Mouse (Mus musculus): Measurements from ENCODE around the gene Sash1. TPM values are rescaled to one million over a fixed set of nuclear protein-coding genes. Genes with fewer than 3 reads are reported as not detected.

Sash1 gene
- polyA plus RNA-seq, 1 experiment from 2014 or later: 2.6 TPM

DNA sequence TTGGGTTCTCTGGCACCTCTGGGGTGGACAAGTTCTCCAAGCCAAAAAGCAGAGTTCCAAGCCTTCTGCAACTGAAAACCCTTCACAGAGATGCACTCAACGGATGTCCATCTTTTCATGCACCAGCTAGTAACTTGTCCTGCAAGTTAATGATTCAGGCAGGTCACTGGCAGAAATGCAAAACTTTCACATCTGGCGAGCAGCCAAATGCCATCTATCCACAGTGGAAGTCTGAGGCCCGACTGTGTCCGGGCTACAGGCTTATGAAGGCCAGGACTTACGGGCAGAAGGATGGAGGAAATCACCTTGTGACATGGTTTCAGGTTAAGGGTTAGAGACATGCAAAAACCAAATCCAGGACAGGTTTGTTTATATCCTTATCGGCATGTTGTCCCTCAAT, 88.0 kb downstream of the Sash1 start:
- peaks cover 18% of the 10 kb centered on the region for H3K4me1 ChIP-seq (ENCODE audit: control insufficient read depth, insufficient read depth, low read length)
- H3K4me2 ChIP-seq (ENCODE audit: low read depth, low read length): no peak overlapping the region
- H3K9ac ChIP-seq (ENCODE audit: low read length): no peak overlapping the region
- H3K27me3 ChIP-seq (ENCODE audit: control insufficient read depth, insufficient read depth, low read length): no peaks in the 10 kb centered on the region
- H3K36me3 ChIP-seq (ENCODE audit: control insufficient read depth, insufficient read depth): 0 out of 2 replicates have a peak, but pooled peaks cover 4% of the 10 kb centered on the region
- H3K27ac ChIP-seq (ENCODE audit: low read length): no peak overlapping the region
- ATAC-seq (replicated peaks; ENCODE audit: extremely low read depth, insufficient read depth, low FRiP score): no peak
- H3K4me3 ChIP-seq (ENCODE audit: low read length): no peak overlapping the region
- no peaks in the 10 kb centered on the region for H3K9me3 ChIP-seq (replicated peaks; ENCODE audit: control insufficient read depth, low read length)
- WGBS: 46% methylated on average over 6 of the region's 6 CpGs

DNA sequence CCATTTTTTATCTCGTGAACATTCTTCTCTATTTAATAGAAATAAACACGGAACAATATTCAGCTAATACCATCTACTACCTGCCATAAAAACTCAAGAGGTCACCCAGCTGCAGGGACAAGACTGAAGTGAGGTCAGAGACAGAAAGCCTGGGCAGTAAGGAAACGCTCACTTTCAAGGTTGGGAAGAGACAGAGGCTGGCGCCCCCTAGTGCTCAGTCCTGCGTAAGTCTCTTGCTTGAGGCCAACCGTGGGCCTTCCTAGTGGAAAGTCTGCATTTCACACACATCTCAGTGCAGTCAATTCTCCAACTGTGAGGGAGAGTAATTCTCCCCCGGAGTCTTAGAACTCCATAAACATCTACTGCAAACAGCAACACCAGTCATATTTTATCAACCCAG, 90.5 kb downstream of the Sash1 start:
- Histone ChIP-seq H3K27ac (ENCODE audit: low read length) (no peak overlapping the region), H3K36me3 (ENCODE audit: control insufficient read depth, insufficient read depth) (0 out of 2 replicates have a peak, but pooled peaks cover 4% of the 10 kb centered on the region), H3K9ac (ENCODE audit: low read length) (no peak overlapping the region), H3K9me3 (replicated peaks; ENCODE audit: control insufficient read depth, low read length) (no peaks in the 10 kb centered on the region), H3K4me3 (ENCODE audit: low read length) (no peak overlapping the region), H3K27me3 (ENCODE audit: control insufficient read depth, insufficient read depth, low read length) (no peaks in the 10 kb centered on the region), H3K4me1 (ENCODE audit: control insufficient read depth, insufficient read depth, low read length) (no peaks in the 10 kb centered on the region; the same call in 1 of the 2 replicates), H3K4me2 (ENCODE audit: low read depth, low read length) (no peak overlapping the region)
- 35% methylated on average over 7 of the region's 7 CpGs for WGBS
- ATAC-seq (replicated peaks; ENCODE audit: extremely low read depth, insufficient read depth, low FRiP score): no peak

DNA sequence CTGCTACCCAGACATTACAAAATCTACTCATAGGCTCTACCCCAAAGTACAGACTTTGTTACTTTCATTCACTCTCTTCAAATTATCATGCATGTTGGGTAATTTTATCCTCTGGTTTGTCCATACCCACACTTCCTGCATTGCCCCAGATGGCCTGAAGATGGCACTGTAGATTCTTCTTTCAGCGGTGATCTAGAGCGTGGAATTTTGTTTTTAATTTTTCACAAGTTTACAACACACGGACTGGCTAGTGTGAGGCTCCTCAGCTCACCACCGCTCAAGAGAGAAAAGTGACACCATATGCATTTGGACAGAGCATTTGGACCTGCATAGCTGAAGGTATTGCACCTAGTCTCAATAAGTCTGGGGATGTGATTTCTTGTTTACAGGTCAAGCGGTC, 93.5 kb downstream of the Sash1 start:
- H3K4me3 ChIP-seq (ENCODE audit: low read length): no peak overlapping the region
- 57% methylated on average over 5 of the region's 5 CpGs for WGBS
- H3K4me1 ChIP-seq (ENCODE audit: control insufficient read depth, insufficient read depth, low read length): no peaks in the 10 kb centered on the region
- no peaks in the 10 kb centered on the region for H3K27me3 ChIP-seq (ENCODE audit: control insufficient read depth, insufficient read depth, low read length)
- H3K36me3 ChIP-seq (ENCODE audit: control insufficient read depth, insufficient read depth): no peaks in the 10 kb centered on the region
- H3K9me3 ChIP-seq (replicated peaks; ENCODE audit: control insufficient read depth, low read length): no peaks in the 10 kb centered on the region
- no peak overlapping the region for H3K27ac ChIP-seq (ENCODE audit: low read length)
- ATAC-seq (replicated peaks; ENCODE audit: extremely low read depth, insufficient read depth, low FRiP score): peak; percentile 6; the same call in 1 of the 2 replicates
- no peak overlapping the region for H3K4me2 ChIP-seq (ENCODE audit: low read depth, low read length)
- H3K9ac ChIP-seq (ENCODE audit: low read length): no peak overlapping the region

DNA sequence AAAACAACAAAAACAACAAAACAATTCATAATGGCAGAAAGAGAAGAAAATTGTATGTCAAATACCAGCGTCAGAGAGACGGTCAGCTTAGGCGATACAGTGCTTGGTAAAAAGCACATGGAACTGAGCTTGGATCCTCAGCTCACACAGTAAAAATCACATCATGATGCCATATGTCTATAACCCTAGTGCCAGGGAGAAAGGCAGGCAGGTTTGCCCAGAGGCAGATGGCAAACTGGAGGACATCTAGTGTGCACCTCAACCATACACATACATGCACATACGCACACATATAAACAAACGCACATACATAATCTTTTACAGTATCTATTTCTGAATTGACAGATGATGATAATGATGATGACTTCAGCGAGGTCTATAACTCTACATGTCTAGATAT, 96.8 kb downstream of the Sash1 start:
- Histone ChIP-seq H3K9me3 (replicated peaks; ENCODE audit: control insufficient read depth, low read length) (no peaks in the 10 kb centered on the region), H3K36me3 (ENCODE audit: control insufficient read depth, insufficient read depth) (no peaks in the 10 kb centered on the region), H3K4me2 (ENCODE audit: low read depth, low read length) (no peak overlapping the region), H3K27me3 (ENCODE audit: control insufficient read depth, insufficient read depth, low read length) (no peaks in the 10 kb centered on the region), H3K9ac (ENCODE audit: low read length) (no peak overlapping the region), H3K4me3 (ENCODE audit: low read length) (no peak overlapping the region), H3K27ac (ENCODE audit: low read length) (no peak overlapping the region), H3K4me1 (ENCODE audit: control insufficient read depth, insufficient read depth, low read length) (peaks cover 7% of the 10 kb centered on the region; the same call in 1 of the 2 replicates)
- 93% methylated on average over 6 of the region's 6 CpGs for WGBS
- no peak for ATAC-seq (replicated peaks; ENCODE audit: extremely low read depth, insufficient read depth, low FRiP score)

DNA sequence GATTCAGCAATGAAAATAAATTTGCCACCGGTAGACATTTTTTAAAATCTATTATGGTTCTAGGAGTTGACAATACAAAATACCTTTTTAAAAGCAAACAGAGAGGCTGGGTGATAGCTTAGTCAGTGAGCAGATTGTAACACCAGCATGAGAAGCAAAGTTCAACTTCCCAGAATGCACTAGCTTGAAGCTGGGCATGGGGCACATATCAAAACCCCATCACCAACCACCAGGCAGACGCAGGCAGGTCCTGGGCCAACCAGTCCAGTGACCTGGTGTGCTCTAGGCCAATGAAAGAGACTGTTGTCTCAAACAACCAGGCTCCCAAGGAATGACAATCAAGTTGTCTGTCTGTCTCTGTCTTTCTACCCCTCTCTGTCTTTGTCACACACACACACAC, 98.6 kb downstream of the Sash1 start:
- no peak overlapping the region for H3K27ac ChIP-seq (ENCODE audit: low read length)
- no peak overlapping the region for H3K4me2 ChIP-seq (ENCODE audit: low read depth, low read length)
- no peaks in the 10 kb centered on the region for H3K36me3 ChIP-seq (ENCODE audit: control insufficient read depth, insufficient read depth)
- H3K27me3 ChIP-seq (ENCODE audit: control insufficient read depth, insufficient read depth, low read length): no peaks in the 10 kb centered on the region
- peaks cover 7% of the 10 kb centered on the region; the same call in 1 of the 2 replicates for H3K4me1 ChIP-seq (ENCODE audit: control insufficient read depth, insufficient read depth, low read length)
- no peak overlapping the region for H3K4me3 ChIP-seq (ENCODE audit: low read length)
- WGBS: 77% methylated on average over 2 of the region's 2 CpGs
- H3K9me3 ChIP-seq (replicated peaks; ENCODE audit: control insufficient read depth, low read length): no peaks in the 10 kb centered on the region
- H3K9ac ChIP-seq (ENCODE audit: low read length): no peak overlapping the region
- ATAC-seq (replicated peaks; ENCODE audit: extremely low read depth, insufficient read depth, low FRiP score): no peak

DNA sequence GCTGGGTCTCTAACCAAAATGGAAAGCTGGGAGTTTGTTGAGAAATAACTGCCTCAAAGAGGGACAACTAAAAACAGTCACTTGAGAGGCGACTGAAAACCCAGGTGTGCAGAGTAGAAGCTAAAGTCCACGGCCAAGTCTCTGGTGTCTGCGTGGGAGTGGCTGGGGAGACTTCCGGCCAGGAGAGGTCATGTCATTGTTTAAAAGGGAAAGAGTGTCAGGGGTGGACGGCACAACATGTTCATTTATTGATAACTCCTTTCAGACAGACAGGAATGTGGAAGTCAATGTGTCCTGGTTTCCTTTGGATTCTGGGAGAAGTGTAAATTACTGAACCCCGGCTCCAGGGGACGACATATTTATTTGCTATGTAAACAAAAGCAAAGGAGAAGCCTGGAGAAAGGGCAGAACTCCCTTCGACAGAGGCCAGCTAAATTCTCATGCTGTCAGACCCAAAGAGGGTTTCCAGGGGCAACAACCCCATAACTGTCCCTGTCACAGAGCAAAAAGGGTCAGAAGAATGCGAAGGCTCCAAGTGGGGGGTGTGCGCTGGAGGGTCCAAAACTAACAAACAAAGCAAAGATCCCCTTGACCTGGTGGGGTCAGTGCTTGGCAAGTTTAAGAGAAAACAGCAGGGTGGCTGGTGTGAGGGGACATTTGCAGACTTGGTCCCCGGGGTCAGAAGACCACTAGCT, 100.3 kb downstream of the Sash1 start:
- Histone ChIP-seq H3K9ac (ENCODE audit: low read length) (no peak overlapping the region), H3K4me1 (ENCODE audit: control insufficient read depth, insufficient read depth, low read length) (peaks cover 7% of the 10 kb centered on the region; the same call in 1 of the 2 replicates), H3K36me3 (ENCODE audit: control insufficient read depth, insufficient read depth) (0 out of 2 replicates have a peak, but pooled peaks cover 2% of the 10 kb centered on the region), H3K4me3 (ENCODE audit: low read length) (no peak overlapping the region), H3K4me2 (ENCODE audit: low read depth, low read length) (no peak overlapping the region), H3K27me3 (ENCODE audit: control insufficient read depth, insufficient read depth, low read length) (no peaks in the 10 kb centered on the region), H3K9me3 (replicated peaks; ENCODE audit: control insufficient read depth, low read length) (no peaks in the 10 kb centered on the region), H3K27ac (ENCODE audit: low read length) (no peak overlapping the region)
- 47% methylated on average over 11 of the region's 11 CpGs for WGBS
- no peak for ATAC-seq (replicated peaks; ENCODE audit: extremely low read depth, insufficient read depth, low FRiP score)

DNA sequence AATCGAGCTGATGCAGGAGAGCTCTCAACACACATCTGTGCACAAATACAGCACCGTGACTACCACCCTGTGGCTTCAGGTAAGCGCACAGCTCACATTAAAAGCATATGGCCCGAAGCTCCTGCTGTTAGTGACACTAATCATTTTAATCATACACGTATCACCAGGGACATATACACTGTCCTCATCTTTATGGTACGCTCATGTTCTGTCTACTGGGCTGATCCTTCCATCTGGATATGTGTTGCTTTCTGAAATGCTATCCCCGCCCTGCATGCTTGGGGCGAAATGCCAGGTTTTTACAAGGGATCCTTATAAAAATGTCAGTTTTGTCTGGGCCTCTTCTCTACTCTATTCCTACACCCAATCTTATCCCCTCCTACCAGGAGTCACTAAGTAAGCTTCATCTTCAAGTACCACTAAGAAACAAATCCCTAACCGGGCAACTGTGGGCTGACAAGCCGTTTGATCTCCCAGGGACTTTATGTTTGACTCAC, 103.9 kb downstream of the Sash1 start:
- Histone ChIP-seq H3K27ac (ENCODE audit: low read length) (no peak overlapping the region), H3K9me3 (replicated peaks; ENCODE audit: control insufficient read depth, low read length) (no peaks in the 10 kb centered on the region), H3K27me3 (ENCODE audit: control insufficient read depth, insufficient read depth, low read length) (no peaks in the 10 kb centered on the region), H3K4me3 (ENCODE audit: low read length) (no peak overlapping the region), H3K9ac (ENCODE audit: low read length) (no peak overlapping the region), H3K4me1 (ENCODE audit: control insufficient read depth, insufficient read depth, low read length) (peaks cover 7% of the 10 kb centered on the region; the same call in 1 of the 2 replicates), H3K36me3 (ENCODE audit: control insufficient read depth, insufficient read depth) (peaks cover 6% of the 10 kb centered on the region; the same call in 1 of the 2 replicates), H3K4me2 (ENCODE audit: low read depth, low read length) (no peak overlapping the region)
- WGBS: 80% methylated on average over 10 of the region's 10 CpGs
- ATAC-seq (replicated peaks; ENCODE audit: extremely low read depth, insufficient read depth, low FRiP score): no peak

DNA sequence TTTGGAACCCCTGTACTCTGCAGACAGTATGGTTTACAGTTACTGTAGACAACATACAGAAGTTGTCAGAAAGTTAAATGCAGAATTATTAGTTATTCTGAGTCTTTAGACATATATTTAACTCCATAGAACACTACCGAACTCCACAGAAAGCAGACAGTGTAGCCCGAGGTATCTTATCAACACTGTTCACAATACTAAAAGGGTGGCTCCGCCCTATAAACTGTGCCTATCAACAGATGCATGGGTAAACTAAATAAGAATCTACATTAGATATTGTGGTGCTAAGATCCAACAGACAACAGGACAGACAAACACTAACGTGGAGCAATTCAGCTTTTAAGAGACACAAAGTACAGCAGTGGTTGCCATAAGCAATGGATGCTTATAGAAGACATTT, 106.0 kb downstream of the Sash1 start:
- Histone ChIP-seq H3K27me3 (ENCODE audit: control insufficient read depth, insufficient read depth, low read length) (no peaks in the 10 kb centered on the region), H3K4me1 (ENCODE audit: control insufficient read depth, insufficient read depth, low read length) (no peaks in the 10 kb centered on the region), H3K36me3 (ENCODE audit: control insufficient read depth, insufficient read depth) (peaks cover 20% of the 10 kb centered on the region; the same call in 1 of the 2 replicates), H3K27ac (ENCODE audit: low read length) (no peak overlapping the region), H3K4me3 (ENCODE audit: low read length) (no peak overlapping the region), H3K4me2 (ENCODE audit: low read depth, low read length) (no peak overlapping the region), H3K9ac (ENCODE audit: low read length) (no peak overlapping the region), H3K9me3 (replicated peaks; ENCODE audit: control insufficient read depth, low read length) (peaks cover 3% of the 10 kb centered on the region; the same call in 1 of the 2 replicates)
- no peak for ATAC-seq (replicated peaks; ENCODE audit: extremely low read depth, insufficient read depth, low FRiP score)
- WGBS: 86% methylated on average over 4 of the region's 4 CpGs

DNA sequence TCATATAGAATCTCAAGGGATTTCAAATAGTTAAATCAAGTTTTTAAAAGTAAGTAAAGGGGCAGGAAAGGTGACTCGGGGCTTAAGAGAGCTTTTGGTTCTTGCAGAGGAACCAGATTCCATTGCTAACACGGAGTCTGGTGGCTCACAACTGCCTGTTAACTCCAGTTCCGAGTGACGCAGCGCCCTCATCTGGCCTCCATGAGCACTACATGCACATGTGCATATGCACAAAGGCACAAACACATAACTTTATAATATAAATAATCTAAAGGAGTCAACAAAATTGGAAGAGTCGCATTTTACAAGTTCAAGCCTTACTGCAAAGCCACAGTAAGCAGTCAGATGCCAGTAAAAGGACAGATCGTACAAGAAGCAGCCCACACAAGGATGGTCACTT, 107.0 kb downstream of the Sash1 start:
- Histone ChIP-seq H3K9ac (ENCODE audit: low read length) (no peak overlapping the region), H3K4me2 (ENCODE audit: low read depth, low read length) (no peak overlapping the region), H3K4me3 (ENCODE audit: low read length) (no peak overlapping the region), H3K9me3 (replicated peaks; ENCODE audit: control insufficient read depth, low read length) (peaks cover 3% of the 10 kb centered on the region; the same call in 1 of the 2 replicates), H3K27me3 (ENCODE audit: control insufficient read depth, insufficient read depth, low read length) (no peaks in the 10 kb centered on the region), H3K4me1 (ENCODE audit: control insufficient read depth, insufficient read depth, low read length) (no peaks in the 10 kb centered on the region), H3K27ac (ENCODE audit: low read length) (no peak overlapping the region), H3K36me3 (ENCODE audit: control insufficient read depth, insufficient read depth) (peaks cover 20% of the 10 kb centered on the region; the same call in 1 of the 2 replicates)
- WGBS: 88% methylated on average over 7 of the region's 7 CpGs
- ATAC-seq (replicated peaks; ENCODE audit: extremely low read depth, insufficient read depth, low FRiP score): no peak
